In the genomic region with DNA sequence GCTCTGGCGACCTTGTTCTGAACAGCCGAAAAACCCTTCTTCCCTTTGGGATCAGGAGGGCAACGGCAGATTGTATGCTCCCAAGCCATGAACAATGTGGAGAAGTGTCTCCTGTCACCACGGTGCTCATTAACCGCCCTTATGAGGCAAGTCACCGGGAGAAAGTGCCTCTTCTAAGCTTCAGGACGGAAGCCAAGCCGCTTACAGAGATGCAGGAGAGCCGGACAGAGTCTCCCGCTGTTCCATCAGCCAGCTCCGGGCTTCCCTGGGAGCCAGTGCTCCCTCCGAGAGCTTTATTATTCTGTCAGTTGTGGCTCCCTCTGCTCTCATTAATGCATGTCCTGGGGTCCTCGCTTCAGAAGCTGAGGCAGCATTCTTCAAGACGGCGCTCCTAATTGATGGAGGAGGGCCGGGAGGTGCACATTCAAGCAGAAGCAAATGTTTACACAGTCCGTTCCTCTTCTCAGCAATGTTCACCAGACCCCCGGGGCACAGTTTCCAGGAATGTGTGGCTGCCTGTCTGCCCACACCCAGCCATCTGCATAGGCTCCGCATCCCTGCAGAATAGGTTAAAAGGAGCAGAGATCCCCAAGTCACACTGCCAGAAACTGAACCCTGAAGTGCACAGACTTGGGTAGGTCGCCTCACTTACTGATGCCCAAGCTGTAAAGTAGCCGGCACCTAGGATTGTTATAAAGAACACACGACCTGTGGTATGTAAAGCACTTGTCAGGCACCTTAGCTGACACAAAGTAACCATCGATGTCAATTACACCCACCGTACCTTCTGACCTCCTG, we compare ENCODE assay signal across 8 mouse cellular contexts.
DNase-seq lines count a peak whose midpoint lies in the region; ATAC-seq and TF ChIP-seq lines count a peak whose summit lies in the region.

No protein-coding gene starts in this region.

- TF ChIP-seq POLR2A in lung, adult 2 months (IDR thresholded peaks at IDR 0.05; ENCODE audit: borderline replicate concordance, extremely low read depth, low read depth, low read length) = no peak

- peaks cover 32% of the 10 kb centered on the region for H3K27me3 ChIP-seq in heart, embryonic 10.5 days (ENCODE audit: insufficient read depth, poor library complexity, severe bottlenecking)
- H3K27me3 ChIP-seq in E14TG2a.4 (ENCODE audit: insufficient read depth, low read length) = peaks cover 27% of the 10 kb centered on the region
- H3K27me3 ChIP-seq in forebrain, embryonic 14.5 days (replicated peaks; ENCODE audit: control insufficient read depth, insufficient read depth, low read length) = no peaks in the 10 kb centered on the region
- peaks cover 25% of the 10 kb centered on the region for H3K27me3 ChIP-seq in liver, embryonic 16.5 days (ENCODE audit: control insufficient read depth, insufficient read depth, low read depth, low read length)

- peak; percentile 74 for DNase-seq in heart, embryonic 10.5 days (ENCODE audit: low spot score)
- DNase-seq in heart, postnatal 36 days = no peak
- DNase-seq in forebrain, embryonic 14.5 days (ENCODE audit: low spot score) = peak; percentile 81
- no peak for DNase-seq in thymus, postnatal 0 days (ENCODE audit: low spot score)
- no peak for DNase-seq in thymus, adult 18-20 months
- DNase-seq in lung, adult 2 months = no peak

- peak overlapping the region; percentile 40 for H3K9ac ChIP-seq in forebrain, embryonic 14.5 days (ENCODE audit: low read length)
- H3K9ac ChIP-seq in liver, embryonic 16.5 days (ENCODE audit: low read depth, low read length) = no peak overlapping the region

- peak overlapping the region; percentile 55 for H3K4me3 ChIP-seq in heart, embryonic 10.5 days
- peak overlapping the region; percentile 65 for H3K4me3 ChIP-seq in E14TG2a.4 (replicated peaks; ENCODE audit: low read length)
- H3K4me3 ChIP-seq in forebrain, embryonic 14.5 days (ENCODE audit: low read depth, low read length) = 0 out of 2 replicates have a peak overlapping the region, but pooled peaks have one; percentile 8
- no peak overlapping the region for H3K4me3 ChIP-seq in liver, embryonic 16.5 days (ENCODE audit: low read depth, low read length)
- H3K4me3 ChIP-seq in lung, adult 2 months (replicated peaks; ENCODE audit: extremely low read depth, low read depth, low read length) = no peak overlapping the region

- WGBS in heart, embryonic 10.5 days = 2% methylated on average over 24 of the region's 24 CpGs
- WGBS in forebrain, embryonic 14.5 days = 1% methylated on average over 24 of the region's 24 CpGs
- 5% methylated on average over 24 of the region's 24 CpGs for whole genome bisulfite sequencing in liver, embryonic 16.5 days (ENCODE audit: insufficient replicate concordance)
- 6% methylated on average over 24 of the region's 24 CpGs for WGBS in lung, adult 2 months

- peak; percentile 88 for ATAC-seq in forebrain, embryonic 14.5 days
- ATAC-seq in liver, embryonic 16.5 days (ENCODE audit: low read depth) = no peak

- intact Hi-C loops in heart, postnatal 36 days (cut with DNase I) = no loop called here

- no peaks in the 10 kb centered on the region for H3K36me3 ChIP-seq in heart, embryonic 10.5 days
- no peaks in the 10 kb centered on the region for H3K36me3 ChIP-seq in E14TG2a.4 (ENCODE audit: insufficient read depth, low read length)
- H3K36me3 ChIP-seq in forebrain, embryonic 14.5 days (ENCODE audit: control insufficient read depth, insufficient read depth, low read length) = no peaks in the 10 kb centered on the region
- no peaks in the 10 kb centered on the region for H3K36me3 ChIP-seq in liver, embryonic 16.5 days (ENCODE audit: control insufficient read depth, insufficient read depth)

- H3K4me1 ChIP-seq in heart, embryonic 10.5 days = peaks cover 18% of the 10 kb centered on the region
- H3K4me1 ChIP-seq in E14TG2a.4 (replicated peaks; ENCODE audit: low read depth, low read length) = peaks cover 38% of the 10 kb centered on the region
- peaks cover 12% of the 10 kb centered on the region for H3K4me1 ChIP-seq in forebrain, embryonic 14.5 days (ENCODE audit: control insufficient read depth, insufficient read depth, low read length)
- H3K4me1 ChIP-seq in liver, embryonic 16.5 days (ENCODE audit: control insufficient read depth, low read depth, low read length) = no peaks in the 10 kb centered on the region
- H3K4me1 ChIP-seq in lung, adult 2 months (ENCODE audit: control insufficient read depth, insufficient read depth, low read length) = no peaks in the 10 kb centered on the region

- H3K4me2 ChIP-seq in forebrain, embryonic 14.5 days (ENCODE audit: low read length) = peak overlapping the region; percentile 52
- peak overlapping the region; percentile 9; the same call in 1 of the 2 replicates for H3K4me2 ChIP-seq in liver, embryonic 16.5 days (ENCODE audit: low read depth, low read length)

- no peaks in the 10 kb centered on the region for H3K9me3 ChIP-seq in heart, embryonic 10.5 days
- H3K9me3 ChIP-seq in E14TG2a.4 (ENCODE audit: low read length) = peaks cover 4% of the 10 kb centered on the region
- no peaks in the 10 kb centered on the region for H3K9me3 ChIP-seq in forebrain, embryonic 14.5 days (replicated peaks; ENCODE audit: control insufficient read depth, low read length)
- no peaks in the 10 kb centered on the region for H3K9me3 ChIP-seq in liver, embryonic 16.5 days (replicated peaks; ENCODE audit: control insufficient read depth, low read length)

- no peak for TF ChIP-seq CTCF in E14TG2a.4 (conservative IDR thresholded peaks at IDR 0.05; ENCODE audit: low read length)
- no peak for TF ChIP-seq CTCF in lung, adult 2 months (IDR thresholded peaks at IDR 0.05; ENCODE audit: insufficient read depth, low read length)

- peak overlapping the region; percentile 42 for H3K27ac ChIP-seq in heart, embryonic 10.5 days
- H3K27ac ChIP-seq in forebrain, embryonic 14.5 days (ENCODE audit: low read depth, low read length) = peak overlapping the region; percentile 48; the same call in 1 of the 2 replicates
- H3K27ac ChIP-seq in liver, embryonic 16.5 days (ENCODE audit: low read length) = no peak overlapping the region

Comparison
In these comparisons a context has a peak if more than half of its experiments do, and no peak if none do; other contexts are left out.
1. DNase-seq: peak in heart, embryonic 10.5 days (single experiment) and forebrain, embryonic 14.5 days (single experiment); none in heart, postnatal 36 days (0 of 2), thymus, postnatal 0 days (single experiment), thymus, adult 18-20 months (0 of 2) and lung, adult 2 months (single experiment).
2. H3K4me3 ChIP-seq: peak in heart, embryonic 10.5 days (single experiment), E14TG2a.4 (single experiment) and forebrain, embryonic 14.5 days (single experiment); none in liver, embryonic 16.5 days (single experiment) and lung, adult 2 months (single experiment).